Mouse (Mus musculus) layer of hippocampus, postnatal 25 days (tissue): ENCODE measurements at regions not wholly inside any gene's neighbourhood (a gene's known extent, or its start where the extent isn't known, plus 50 kb on each side); places are given as distances from the start of the nearest gene placed in this dataset.

Source experiments
- DNase-seq, 2 experiments: peaks; one replicate each; pipeline ENCODE4 v3.0.0; 2022; ENCODE audit warnings: mixed read lengths in 2 of 2, low spot score in 1 of 2; ENCODE audit errors: extremely low spot score in 1 of 2

DNA sequence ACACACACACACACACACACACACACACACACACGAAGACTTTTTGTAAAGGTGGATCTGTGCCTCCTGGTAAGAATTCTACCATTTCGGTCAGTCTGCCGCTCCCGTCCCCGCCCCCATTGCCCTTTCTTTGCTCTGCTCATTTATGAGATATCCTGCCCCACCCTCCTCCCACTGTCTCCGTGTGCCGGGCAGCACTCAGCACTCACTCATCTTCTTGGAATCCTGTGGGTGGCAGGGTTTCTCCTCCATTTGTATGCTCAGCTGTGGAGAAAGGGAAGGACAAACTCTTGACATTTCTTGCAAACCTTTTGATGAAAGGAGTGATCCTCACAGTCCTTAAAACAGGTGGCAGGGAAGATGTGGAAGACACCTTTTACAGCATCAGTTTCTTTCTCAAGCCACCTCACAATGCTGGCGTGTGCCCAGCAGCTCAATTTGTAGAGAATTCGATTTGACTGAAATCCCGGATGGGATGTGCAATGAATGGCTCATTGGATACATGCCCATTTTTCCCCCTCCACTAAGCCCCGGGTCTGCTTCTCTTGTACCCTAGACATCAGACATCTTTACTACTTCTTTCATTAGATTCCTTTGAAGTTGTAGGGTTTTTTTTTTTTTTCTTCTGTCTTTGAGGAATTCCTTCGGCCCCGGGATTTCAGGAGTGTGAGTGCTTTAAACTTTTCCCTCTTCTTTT lies 112.6 kb upstream of the 4933415F23Rik start:
- no peak for DNase-seq

- DNase-seq = no peak
Observed at GRCm38 (mm10) chr1:23207843-23208242, 105.8 kb upstream of the 4933415F23Rik start.

DNA sequence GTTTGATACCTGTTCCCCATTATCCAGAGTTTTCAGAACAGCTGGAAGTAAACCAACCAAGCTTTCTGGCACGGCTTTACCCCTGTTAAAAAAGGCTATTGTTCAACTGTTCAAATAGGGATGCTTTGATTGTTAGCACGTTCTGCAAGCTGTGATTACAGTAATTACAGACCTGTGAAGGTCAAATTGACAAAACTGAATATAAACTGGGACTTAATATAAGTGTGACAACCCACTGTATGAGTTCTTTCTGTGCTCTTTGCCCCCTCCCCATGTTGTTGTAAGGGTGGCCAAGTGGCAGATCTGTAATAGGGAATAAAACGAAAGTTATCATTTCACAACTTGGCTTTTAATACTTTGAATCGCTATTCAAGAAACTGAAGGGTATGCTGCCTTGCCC lies 105.0 kb upstream of the 4933415F23Rik start:
- no peak for DNase-seq

DNA sequence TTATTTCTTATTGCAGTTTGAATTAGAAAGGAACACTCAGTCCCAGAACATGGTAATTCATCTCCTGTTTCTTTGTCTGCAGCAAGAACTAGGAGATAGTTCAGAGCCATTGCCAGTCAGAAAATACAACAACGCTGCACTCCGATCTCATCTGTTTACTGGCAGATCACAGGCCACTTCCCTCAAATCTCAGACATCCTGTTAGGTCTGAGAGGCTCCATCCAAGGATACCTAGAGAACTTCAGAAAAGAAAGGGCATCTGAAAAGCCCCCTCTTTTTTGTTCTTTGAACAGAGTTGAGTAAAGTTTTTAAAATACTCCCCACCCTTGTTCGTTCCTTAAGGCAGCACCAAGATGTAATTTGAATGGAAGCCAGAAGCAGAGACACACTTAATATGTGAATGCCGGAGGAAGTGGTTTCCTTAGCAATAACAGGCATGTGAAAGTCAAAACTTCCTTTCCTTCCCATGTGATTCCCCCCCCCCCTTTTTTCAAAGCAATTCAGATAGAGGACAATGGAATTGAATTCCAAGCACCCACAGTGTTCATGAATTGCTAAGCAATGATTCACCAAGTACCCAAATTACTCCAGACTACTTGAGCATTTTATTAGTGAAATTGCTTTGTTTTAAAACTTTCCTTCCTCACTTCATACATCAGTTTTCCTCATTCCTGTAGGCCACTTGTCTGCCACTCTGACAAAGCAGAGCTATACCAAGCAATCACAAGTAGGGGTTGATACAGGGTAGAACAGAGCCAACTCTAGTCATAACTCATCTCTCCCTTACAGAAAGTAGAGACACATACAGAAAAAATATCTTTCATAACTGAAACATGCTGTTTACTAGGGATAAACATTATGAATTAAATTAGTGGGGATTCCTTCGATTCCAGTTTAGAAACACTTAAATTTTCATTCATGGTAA lies 100.7 kb upstream of the 4933415F23Rik start:
- DNase-seq = no peak

- no peak for DNase-seq
Observed at GRCm38 (mm10) chr1:23200460-23200859, 98.4 kb upstream of the 4933415F23Rik start.

- no peak for DNase-seq
Observed at GRCm38 (mm10) chr1:23190316-23191005, 88.4 kb upstream of the 4933415F23Rik start.

GRCm38 (mm10) chr1:23189790-23190189 lies 87.7 kb upstream of the 4933415F23Rik start:
- DNase-seq = no peak

DNA sequence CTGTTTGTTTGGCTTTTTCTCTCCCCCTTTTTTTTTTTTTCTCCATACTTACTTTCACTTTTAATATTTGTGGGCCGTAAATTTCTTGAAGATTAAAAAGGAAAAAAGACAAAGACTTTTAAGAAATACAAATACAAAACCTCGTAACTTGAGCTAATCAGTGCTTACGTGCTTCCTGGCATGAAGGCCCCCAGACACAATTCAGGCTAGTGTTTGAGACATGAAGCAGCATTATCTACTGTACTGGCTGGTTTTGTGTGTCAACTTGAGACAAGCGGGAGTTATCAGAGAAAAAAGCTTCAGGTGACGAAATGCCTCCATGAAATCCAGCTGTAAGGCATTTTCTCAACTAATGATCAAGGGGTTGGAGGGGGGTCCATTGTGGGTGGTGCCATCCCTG lies 86.2 kb upstream of the 4933415F23Rik start:
- DNase-seq = no peak

GRCm38 (mm10) chr1:23187446-23188206 lies 85.6 kb upstream of the 4933415F23Rik start:
- no peak for DNase-seq

DNA sequence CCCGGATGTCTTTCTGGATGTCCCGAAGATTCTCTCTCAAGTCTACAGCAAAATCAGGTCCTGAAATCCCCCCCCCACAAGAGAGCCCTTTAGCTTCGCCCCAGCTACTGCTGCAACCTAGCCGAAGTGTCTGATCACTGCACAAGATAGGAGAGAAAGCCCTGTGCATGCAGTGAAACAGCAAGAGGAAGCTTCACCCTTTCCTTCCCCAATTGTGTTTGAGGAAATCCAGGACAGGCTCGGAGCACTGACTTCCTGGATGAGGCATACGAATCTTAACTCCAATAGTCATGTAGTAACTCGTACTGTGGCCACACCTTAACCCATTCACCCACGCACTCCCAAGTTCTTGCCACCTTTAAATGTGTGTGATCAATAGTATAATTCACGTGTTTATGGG lies 82.7 kb upstream of the 4933415F23Rik start:
- no peak for DNase-seq

DNA sequence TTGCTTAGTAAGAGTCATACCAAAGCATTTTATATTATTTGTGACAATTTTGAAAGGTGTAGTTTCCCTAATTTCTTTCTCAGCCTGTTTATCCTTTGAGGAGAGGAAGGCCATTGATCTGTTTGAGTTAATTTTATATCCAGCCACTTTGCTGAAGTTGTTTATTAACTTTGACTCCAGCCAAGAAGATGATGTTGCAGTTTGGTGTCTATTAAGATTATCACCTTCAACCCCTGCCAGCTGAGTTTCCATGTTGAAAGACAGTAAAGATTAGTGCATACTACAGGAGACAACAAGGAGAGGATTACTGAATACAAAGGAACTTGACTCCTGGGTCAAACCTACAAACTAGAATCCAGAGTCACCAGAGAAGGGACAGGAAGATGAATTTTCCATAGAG lies 80.5 kb upstream of the 4933415F23Rik start:
- no peak for DNase-seq

DNA sequence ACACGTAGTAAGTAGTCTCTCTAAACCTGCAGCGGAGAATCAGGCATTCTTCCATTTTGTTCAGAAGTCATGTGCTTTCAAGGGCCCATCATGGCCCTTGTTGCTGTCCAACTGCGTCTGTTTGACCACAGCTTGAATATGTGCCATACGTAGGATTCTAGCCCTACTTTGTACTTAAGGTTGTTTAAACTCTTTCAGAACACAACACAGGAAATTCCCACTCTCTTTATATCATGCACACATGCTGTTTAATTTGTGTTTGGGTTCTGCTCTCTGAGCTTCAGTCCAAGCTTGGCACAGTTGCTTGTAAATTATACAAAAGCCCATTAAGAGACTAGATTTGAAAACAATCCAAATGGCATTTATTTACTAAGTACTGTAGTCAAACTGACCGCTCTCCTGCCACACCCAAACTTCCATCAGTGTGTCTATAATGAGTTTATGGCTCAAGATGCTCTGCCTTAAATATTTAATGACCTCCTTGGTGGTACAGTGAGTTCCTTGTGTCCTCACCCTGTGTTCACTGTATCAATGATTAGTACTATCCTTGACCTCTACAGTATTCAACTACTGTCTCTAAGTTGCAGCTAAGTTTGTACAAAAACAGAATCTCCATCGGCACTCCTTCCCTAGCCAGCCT lies 76.4 kb upstream of the 4933415F23Rik start:
- no peak for DNase-seq

GRCm38 (mm10) chr1:23174022-23174421 lies 72.0 kb upstream of the 4933415F23Rik start:
- no peak for DNase-seq

DNA sequence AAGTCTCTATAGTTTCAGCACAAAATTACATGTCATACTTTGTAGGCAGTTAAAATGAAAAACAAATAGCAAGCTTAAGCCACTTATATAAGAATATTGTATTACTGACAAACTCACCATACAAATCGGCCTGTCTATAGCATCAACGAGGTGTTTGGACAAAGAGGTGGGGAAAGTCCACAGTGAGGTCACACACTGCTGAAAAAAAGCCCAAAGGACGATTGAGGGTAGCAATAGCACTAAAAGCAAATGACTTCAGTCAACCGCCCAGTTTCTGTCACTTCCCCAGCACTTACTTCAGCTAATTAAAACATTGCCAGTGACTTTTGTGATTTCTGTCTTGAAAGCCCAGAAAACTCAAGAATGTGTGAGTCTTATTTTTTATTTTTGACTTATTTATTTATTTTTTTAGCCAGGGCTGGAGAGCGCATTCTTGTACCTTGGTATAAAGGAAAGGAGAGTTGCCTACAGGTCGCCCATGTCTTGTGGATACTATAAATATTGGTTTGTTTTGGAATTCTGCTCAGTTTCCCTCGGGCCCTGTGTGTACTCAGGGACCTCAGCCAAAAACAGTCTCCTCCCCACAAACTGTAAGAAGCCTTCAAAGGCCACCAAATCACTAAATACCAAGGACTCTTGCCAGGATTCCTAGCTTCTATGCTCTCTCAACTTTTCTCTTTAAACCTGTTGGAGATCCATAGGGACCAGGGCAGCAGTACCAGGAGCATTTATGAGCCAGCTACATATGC lies 71.2 kb upstream of the 4933415F23Rik start:
- no peak for DNase-seq

GRCm38 (mm10) chr1:23171336-23171735 lies 69.3 kb upstream of the 4933415F23Rik start:
- DNase-seq = no peak

DNA sequence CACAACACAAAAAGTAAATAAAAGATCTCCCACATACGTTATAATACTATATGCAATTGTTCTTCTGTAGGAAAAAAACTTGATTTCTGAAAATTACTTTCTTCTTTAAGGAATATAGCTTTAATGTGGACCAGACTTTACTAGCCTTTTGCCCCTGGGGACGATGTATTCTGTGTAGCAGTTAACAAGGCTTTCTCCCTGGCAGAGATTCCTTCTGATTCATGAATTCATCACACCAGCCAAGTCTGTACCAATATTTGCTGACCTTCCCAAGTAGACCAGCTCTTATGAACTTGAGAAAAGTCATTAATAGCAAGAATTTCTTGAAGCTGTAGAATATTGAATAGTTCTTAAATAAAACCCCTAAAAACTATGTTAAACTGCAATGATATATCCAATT lies 68.7 kb upstream of the 4933415F23Rik start:
- DNase-seq = no peak

DNA sequence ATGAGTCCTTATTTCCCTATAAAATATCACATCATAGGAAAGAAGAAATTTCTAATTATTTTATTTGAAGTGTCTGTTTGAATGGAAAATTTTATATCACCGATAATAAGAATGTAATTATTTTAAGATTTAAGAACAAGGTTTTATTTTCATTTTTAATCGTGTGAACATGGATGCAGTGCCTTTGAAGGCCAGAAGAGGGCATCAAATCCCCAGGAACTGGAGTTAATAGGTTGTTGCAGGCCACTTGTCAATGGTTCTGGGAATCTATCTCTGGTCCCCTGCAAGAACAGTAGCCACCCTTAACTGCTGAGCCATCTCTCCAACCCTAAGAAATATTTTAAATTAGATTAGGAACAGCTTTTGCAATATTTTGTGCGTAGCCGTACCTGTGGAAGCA lies 66.5 kb upstream of the 4933415F23Rik start:
- no peak for DNase-seq

GRCm38 (mm10) chr1:23163371-23163935 lies 61.4 kb upstream of the 4933415F23Rik start:
- DNase-seq = no peak

DNA sequence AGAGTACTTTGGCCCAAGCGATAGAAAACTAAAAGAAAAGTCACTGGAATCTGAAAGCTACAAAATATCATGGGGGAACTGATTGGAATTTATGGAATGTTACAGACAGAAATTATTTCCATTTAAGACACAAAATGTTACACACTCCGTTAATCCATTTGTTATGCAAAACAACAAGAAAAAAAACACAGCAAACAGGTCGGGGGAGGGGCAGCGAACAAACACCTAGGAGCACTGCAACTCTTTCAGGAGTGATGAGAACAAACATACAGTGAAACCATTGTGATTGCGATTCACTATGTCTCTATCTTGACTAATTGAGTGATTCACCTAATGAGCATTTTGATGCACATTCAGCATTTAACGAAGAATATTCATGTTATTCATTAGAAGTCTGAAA lies 60.7 kb upstream of the 4933415F23Rik start:
- no peak for DNase-seq
